Mouse (Mus musculus) naive thymus-derived CD4-positive, alpha-beta T cell, adult 2 months (primary cell): ENCODE data around the gene Taar2.

Experiments used
- DNase-seq: peaks from one replicate; pipeline ENCODE4 v3.0.0-alpha.2; 2011; ENCODE audit warnings: low read depth

The Taar2 gene

GRCm38 (mm10) chr10:23938312-23938711, at the start of gene Taar2:
TSS of gene Taar2 (plus strand) at chr10:23938572.
- DNase-seq, result no peak

GRCm38 (mm10) chr10:23892987-23893386, 45.4 kb upstream of the Taar2 start:
- no peak for DNase-seq

DNA sequence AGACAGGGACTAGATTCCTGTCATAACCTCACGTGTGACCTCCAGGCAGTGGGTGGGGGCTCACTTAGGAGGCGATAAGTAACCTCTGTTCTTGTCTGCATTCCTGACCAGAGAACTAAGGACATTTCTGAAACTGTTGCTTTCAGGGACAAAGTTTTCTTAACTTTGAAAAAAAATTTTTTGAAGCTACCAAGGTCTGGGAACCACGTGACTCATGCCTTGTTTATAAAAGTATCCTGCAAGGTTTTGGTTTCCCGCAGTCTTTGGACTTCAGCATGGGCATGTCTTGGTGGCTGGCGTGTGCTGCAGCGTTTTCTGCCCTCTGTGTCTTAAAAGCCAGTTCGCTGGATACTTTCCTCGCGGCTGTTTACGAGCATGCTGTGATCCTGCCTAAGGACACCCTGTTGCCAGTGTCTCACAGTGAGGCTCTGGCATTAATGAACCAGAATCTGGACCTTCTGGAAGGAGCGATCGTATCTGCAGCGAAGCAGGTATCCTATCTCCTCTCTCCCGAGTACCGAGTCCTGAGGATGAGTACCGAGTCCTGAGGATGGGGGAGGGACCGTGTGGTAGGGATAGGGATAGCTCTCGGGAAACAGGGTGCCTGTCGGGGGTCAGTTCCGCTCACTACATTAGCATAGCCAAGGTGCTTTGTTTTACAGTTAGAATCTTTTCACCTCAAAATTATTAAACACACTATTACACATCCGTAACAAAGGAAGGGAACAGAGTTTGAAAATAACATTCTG, 43.6 kb upstream of the Taar2 start, which contains the start of gene Vnn1:
TSS of gene Vnn1 (plus strand) at position 88 of the 749 bp plus-strand sequence.
- no peak for DNase-seq

- DNase-seq, result no peak
Observed at GRCm38 (mm10) chr10:23895376-23895775, 43.0 kb upstream of the Taar2 start.

DNA sequence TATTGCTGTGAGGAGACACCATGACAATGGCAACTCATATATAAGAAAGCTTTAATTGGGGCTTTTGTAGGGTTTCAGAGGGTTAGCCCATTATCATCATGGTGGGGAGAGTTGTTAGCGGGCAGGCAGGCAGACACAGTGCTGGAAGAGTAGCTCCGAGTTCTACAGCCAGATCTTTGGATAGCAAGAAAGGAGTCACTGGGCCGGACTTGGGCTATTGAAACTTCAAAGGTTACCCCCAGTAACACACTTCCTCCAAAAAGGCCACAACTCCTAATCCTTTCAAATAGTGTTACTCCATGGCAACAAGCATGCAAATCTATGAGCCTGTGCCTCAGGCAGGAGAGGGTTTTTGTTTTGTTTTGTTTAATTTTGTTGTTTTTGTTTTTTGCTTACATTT, 37.3 kb upstream of the Taar2 start:
- DNase-seq, result no peak

DNA sequence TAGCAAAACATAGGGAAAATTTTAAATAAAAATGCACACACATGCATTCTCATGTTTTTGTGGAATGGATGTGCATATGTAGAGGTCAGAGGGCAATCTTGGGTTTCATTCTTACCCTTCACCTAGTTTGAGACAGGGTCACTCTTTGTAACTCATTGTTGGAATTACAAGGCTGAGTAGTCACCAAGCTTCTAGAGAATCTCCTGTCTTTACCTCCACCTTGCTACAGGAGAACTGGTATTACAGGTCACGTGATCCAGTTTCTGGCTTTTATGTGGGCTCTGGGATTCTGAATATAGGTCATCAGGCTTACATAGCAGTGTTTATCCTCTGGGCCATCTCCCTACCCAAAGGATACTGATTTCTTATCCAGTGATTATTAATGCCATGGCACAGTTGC, 32.7 kb upstream of the Taar2 start:
- no peak for DNase-seq

DNA sequence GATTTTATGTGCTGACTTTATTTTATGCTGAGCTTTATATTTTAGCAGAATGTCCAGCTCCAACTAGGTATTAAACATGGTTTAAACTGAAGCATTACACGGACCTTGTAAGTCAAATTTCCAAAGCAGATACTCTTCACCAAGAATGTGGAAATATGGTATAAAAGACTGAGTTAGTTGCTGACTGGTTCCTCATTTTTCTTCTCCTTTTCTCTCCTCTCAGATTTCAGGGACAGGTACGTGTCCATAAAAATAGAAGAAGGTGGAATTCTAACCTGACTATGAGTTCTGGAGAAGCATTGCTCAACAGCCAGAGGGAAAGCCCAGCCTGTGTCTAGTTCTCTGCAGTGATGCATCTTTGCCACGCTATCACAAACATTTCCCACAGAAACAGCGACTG, 18.3 kb upstream of the Taar2 start, which contains the start of gene Taar1:
TSS of gene Taar1 (plus strand) at position 301 of the 400 bp plus-strand sequence.
- DNase-seq, result no peak

DNA sequence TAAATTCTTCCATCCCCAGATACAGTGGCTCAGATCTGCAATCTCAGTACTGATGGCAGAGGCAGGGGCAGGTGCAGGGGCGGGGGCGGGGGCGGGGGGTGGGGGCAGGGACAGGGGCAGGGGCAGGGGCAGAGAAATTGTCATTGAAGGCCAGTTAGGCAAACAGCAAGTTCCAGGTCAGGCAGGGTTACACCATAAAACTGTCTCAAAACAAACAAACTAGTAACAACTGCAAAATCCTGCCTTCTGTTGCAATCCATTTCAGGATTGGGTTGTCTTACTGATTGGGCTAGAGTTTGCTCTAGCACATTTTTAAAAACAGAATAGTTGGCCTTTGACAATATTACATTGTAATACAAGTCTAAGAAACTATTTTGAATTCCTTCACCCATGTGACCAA, 15.9 kb upstream of the Taar2 start:
- no peak for DNase-seq

GRCm38 (mm10) chr10:23923941-23924340, 14.4 kb upstream of the Taar2 start:
- no peak for DNase-seq

GRCm38 (mm10) chr10:23937613-23938012, 759 bp upstream of the Taar2 start:
- DNase-seq, result no peak

DNA sequence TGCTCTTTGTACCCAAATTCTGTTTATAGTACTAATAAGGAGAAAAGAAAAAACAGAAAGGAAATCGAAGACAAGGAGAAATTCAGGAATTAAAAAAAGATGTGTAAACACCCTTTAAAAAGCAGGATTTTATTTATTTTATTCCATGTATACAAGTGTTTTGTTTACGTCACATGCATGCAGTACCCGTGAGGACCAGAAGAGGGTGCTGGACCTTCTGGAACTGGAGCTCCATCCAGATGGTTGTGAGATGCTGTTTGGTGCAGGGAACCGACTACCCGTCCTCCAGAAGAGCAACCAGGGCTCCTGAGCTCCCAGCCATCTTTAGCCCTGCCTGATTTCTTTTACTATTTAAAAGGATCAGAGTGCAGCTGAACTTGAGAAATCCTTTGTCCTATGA, 4.1 kb downstream of the Taar2 start:
- peak; percentile 4 for DNase-seq

GRCm38 (mm10) chr10:23948026-23948425, 9.7 kb downstream of the Taar2 start:
- DNase-seq, result no peak

GRCm38 (mm10) chr10:23949508-23950005, 11.2 kb downstream of the Taar2 start, which contains the start of gene Taar3:
TSS of gene Taar3 (plus strand) at chr10:23949558.
- DNase-seq, result no peak

DNA sequence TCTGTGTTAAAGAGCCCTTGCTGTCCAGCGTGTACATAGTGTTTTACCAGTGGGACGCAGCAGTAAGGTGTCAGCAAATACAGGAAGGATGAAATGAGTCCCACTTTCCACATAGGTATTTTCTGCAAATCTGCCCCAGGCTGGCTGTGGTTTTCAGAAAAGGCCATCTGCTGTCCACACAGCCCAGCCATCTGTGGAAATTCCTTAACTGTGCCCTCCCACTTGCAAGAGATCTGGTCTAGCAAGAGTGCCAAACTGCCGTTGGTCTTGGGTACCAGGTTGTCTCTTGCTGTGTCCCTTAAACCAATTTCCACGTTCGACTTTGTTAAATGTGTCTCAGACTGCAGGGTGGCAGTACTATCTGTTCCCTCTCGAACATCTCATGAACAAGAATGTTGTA, 13.3 kb downstream of the Taar2 start:
- no peak for DNase-seq

GRCm38 (mm10) chr10:23959071-23959470, 20.7 kb downstream of the Taar2 start:
- DNase-seq, result no peak

GRCm38 (mm10) chr10:23960444-23960915, 22.1 kb downstream of the Taar2 start, which contains the start of gene Taar4:
TSS of gene Taar4 (plus strand) at chr10:23960494.
- DNase-seq, result no peak

DNA sequence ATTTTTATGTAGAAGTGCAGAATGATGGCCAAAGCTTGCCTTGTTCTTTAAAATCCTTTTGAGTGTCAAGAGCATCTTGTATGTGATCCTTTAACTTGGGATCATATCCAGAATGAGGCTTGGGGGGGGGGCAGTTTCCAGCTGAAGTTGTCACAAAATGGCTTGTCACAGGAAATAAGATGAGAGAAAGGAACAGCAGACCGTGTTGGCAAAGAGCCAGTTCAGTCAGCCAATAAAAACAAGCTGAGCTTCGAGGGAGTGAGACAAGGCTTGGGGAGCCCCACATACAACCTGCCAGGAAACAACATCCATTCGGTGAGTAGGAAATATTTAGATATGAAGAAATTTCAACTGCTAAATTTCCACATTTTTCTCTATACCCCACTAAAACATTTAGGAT, 25.1 kb downstream of the Taar2 start:
- no peak for DNase-seq

GRCm38 (mm10) chr10:23964921-23965610, 26.7 kb downstream of the Taar2 start:
- peak; percentile 1 for DNase-seq

- no peak for DNase-seq
Observed at GRCm38 (mm10) chr10:23970656-23971165, 32.3 kb downstream of the Taar2 start, which contains the start of gene Taar5. TSS of gene Taar5 (plus strand) at chr10:23970706.

- no peak for DNase-seq
Observed at GRCm38 (mm10) chr10:23971256-23971655, 32.9 kb downstream of the Taar2 start.

DNA sequence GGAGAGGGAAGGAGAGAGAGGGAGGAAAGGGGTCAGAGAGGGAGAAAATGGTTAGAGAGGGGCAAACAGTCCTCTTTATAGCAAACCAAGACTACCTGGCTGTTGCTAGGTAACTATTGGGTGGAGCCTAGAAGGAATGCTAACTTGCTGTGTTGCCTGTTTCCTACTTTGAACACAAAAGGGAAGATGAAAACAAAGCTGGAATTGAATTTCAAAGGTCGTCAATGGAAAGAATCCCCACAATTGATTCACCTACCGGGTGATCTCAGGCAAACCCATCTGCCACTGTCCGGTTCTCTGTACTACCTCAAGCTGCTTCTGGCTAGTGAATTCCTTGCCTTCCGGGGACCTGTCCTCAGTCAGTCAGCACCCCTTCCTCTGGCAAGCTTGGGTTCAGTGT, 39.6 kb downstream of the Taar2 start:
- no peak for DNase-seq

DNA sequence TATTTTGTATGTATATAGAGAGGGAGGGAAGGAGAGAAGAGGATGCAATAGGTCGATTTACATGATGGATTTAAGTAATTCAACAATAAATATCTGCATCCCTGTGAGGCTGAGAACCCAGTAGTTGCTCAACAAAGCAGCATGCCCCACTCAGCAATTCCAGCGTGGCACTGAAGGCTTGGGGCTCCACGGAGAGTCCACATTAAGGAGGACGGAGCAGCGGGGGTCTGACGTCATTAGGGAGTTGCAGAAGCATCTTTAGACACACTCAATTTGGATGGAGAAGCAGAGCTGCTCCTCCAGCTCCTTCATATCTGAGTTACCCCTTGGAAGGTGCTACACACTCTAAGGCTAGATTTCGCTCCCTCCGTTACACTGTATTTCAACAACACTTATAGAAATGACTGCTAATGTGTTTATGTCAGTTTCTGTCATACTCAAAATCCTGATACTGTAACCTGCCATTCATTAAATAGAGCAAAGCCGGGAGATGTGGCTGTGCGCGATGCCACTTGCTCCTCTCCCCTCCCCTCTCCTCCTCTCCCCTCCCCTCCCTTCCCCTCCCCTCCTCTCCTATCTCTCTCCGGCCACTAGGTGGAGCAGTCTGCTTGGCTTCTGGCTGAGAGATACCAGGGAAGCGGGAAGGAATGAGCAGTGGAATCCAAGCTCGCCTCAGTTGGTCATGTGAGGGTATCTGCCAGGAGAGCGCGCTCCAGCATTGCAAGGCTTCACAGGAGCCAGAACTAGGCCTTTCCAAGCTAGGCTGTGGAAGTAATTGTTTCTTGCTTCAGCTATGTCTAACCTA, 40.7 kb downstream of the Taar2 start:
- peak; percentile 19 for DNase-seq
